Mouse (Mus musculus) G1E (cell line): ENCODE data around the gene Zfp507.

Source experiments
- CTCF ChIP-seq: IDR thresholded peaks from 2 replicates; pipeline ENCODE4 v1.5.1; 2012; ENCODE audit warnings: low read depth, low read length, inconsistent platforms, mixed read lengths
- GATA1 ChIP-seq: IDR thresholded peaks from 2 replicates; pipeline ENCODE4 v1.6.1; 2012; ENCODE audit warnings: borderline replicate concordance, low read length, inconsistent platforms, mixed read lengths
- GATA2 ChIP-seq: IDR thresholded peaks from 2 replicates; pipeline ENCODE4 v1.6.1; 2012; ENCODE audit warnings: low read depth, low read length, inconsistent platforms, borderline replicate concordance
- POLR2AphosphoS5 ChIP-seq: IDR thresholded peaks from 2 replicates; pipeline ENCODE4 v1.6.1; 2012; ENCODE audit warnings: low read depth, low read length, inconsistent platforms; ENCODE audit not compliant: insufficient replicate concordance
- TAL1 ChIP-seq: conservative IDR thresholded peaks from 2 replicates; pipeline ENCODE4 v1.6.1; 2012; ENCODE audit warnings: low read depth, low read length, inconsistent platforms, mixed read lengths

- TF ChIP-seq CTCF (no peak), GATA1 (no peak), GATA2 (no peak), POLR2AphosphoS5 (no peak), TAL1 (no peak)
Measured at GRCm38 (mm10) chr7:35821357-35821756, 18.6 kb upstream of the Zfp507 start.
